In genomic region chr12:104880367-104880766, GRCm38 (mm10) we compare ENCODE assay signal across 25 mouse cellular contexts. TPM values are rescaled to one million over a fixed set of nuclear protein-coding genes. Genes with fewer than 3 reads are reported as not detected.
DNase-seq lines count a peak whose midpoint lies in the region; ATAC-seq and TF ChIP-seq lines count a peak whose summit lies in the region.
"Had no signal": no experiment of that assay in that cellular context is flagged by ENCODE, and none has a peak within 500 bp of the region (broad histone marks: within the 10 kb centered on the region; RNA-seq: fewer than 3 reads in every experiment).

No protein-coding gene starts in this region.

- no peak overlapping the region for H3K9ac ChIP-seq in midbrain, embryonic 12.5 days (replicated peaks)
- H3K9ac ChIP-seq in midbrain, embryonic 14.5 days (replicated peaks; ENCODE audit: low read length) = no peak overlapping the region
- H3K9ac ChIP-seq in liver, embryonic 12.5 days = no peak overlapping the region
- H3K9ac ChIP-seq: embryonic facial prominence, embryonic 13.5 days; forebrain, postnatal 0 days; heart, embryonic 13.5 days; hindbrain, embryonic 14.5 days; liver, embryonic 14.5 days; lung, embryonic 15.5 days had no signal

- H3K4me1 ChIP-seq in midbrain, embryonic 12.5 days = peaks cover 14% of the 10 kb centered on the region
- H3K4me1 ChIP-seq in midbrain, embryonic 14.5 days (ENCODE audit: control insufficient read depth, insufficient read depth, low read length) = peaks cover 3% of the 10 kb centered on the region; the same call in 1 of the 2 replicates
- H3K4me1 ChIP-seq in liver, embryonic 12.5 days = no peaks in the 10 kb centered on the region
- H3K4me1 ChIP-seq: heart, embryonic 13.5 days had no signal

- no peak for TF ChIP-seq CTCF in brain, embryonic 14.5 days (IDR thresholded peaks at IDR 0.05; ENCODE audit: borderline replicate concordance, extremely low read depth, insufficient read depth, insufficient read length)

- no peaks in the 10 kb centered on the region for H3K36me3 ChIP-seq in midbrain, embryonic 12.5 days
- no peaks in the 10 kb centered on the region for H3K36me3 ChIP-seq in midbrain, embryonic 14.5 days (ENCODE audit: control insufficient read depth, insufficient read depth, low read length)
- no peaks in the 10 kb centered on the region for H3K36me3 ChIP-seq in liver, embryonic 12.5 days
- H3K36me3 ChIP-seq: embryonic facial prominence, embryonic 13.5 days; G1E; heart, embryonic 13.5 days; lung, embryonic 15.5 days had no signal

- no peak for TF ChIP-seq POLR2A in brain, embryonic 14.5 days (IDR thresholded peaks at IDR 0.05; ENCODE audit: borderline replicate concordance, extremely low read depth, insufficient read depth, insufficient read length, poor library complexity, severe bottlenecking)

- WGBS in midbrain, embryonic 12.5 days = 71% methylated on average over 12 of the region's 12 CpGs
- 61% methylated on average over 12 of the region's 12 CpGs for WGBS in midbrain, embryonic 14.5 days
- 77% methylated on average over 12 of the region's 12 CpGs for WGBS in liver, embryonic 12.5 days (ENCODE audit: insufficient replicate concordance)

- DNase-seq in embryo, embryonic 10.5 days (ENCODE audit: low spot score) = peak; percentile 29
- DNase-seq in embryo, embryonic 10 days (ENCODE audit: low spot score) = no peak
- DNase-seq in midbrain, embryonic 14.5 days = no peak
- DNase-seq in brain, embryonic 14.5 days (ENCODE audit: low read depth) = peak; percentile 31
- DNase-seq in lung, postnatal 10 days = no peak
- DNase-seq: cerebellum, adult 9-10 months; forebrain, postnatal 0 days; gastrocnemius, postnatal 25 days; heart, adult 18-20 months; heart, postnatal 14 days; kidney, adult 2 months; kidney, postnatal 10 days; lung, postnatal 4 days; right cerebral cortex, postnatal 25 days; spleen, adult 18-20 months had no signal

- H3K9me3 ChIP-seq in midbrain, embryonic 12.5 days = peaks cover 3% of the 10 kb centered on the region; the same call in 1 of the 2 replicates
- no peaks in the 10 kb centered on the region for H3K9me3 ChIP-seq in midbrain, embryonic 14.5 days (ENCODE audit: control insufficient read depth, low read length)
- H3K9me3 ChIP-seq in liver, embryonic 12.5 days (replicated peaks) = no peaks in the 10 kb centered on the region
- H3K9me3 ChIP-seq: embryonic facial prominence, embryonic 13.5 days; lung, embryonic 15.5 days had no signal

- no peak overlapping the region for H3K4me3 ChIP-seq in midbrain, embryonic 12.5 days
- no peak overlapping the region for H3K4me3 ChIP-seq in midbrain, embryonic 14.5 days (replicated peaks; ENCODE audit: low read depth, low read length)
- no peak overlapping the region for H3K4me3 ChIP-seq in liver, embryonic 12.5 days
- H3K4me3 ChIP-seq: embryonic facial prominence, embryonic 13.5 days; heart, embryonic 13.5 days; left cerebral cortex, adult 2 months; lung, embryonic 15.5 days had no signal

- 0 out of 2 replicates have a peak, but pooled peaks cover 3% of the 10 kb centered on the region for H3K27me3 ChIP-seq in midbrain, embryonic 12.5 days
- no peaks in the 10 kb centered on the region for H3K27me3 ChIP-seq in midbrain, embryonic 14.5 days (ENCODE audit: control insufficient read depth, insufficient read depth, low read length)
- H3K27me3 ChIP-seq in liver, embryonic 12.5 days (replicated peaks) = 0 out of 2 replicates have a peak, but pooled peaks cover 5% of the 10 kb centered on the region
- H3K27me3 ChIP-seq: lung, embryonic 15.5 days had no signal

- no peak overlapping the region for H3K27ac ChIP-seq in midbrain, embryonic 12.5 days (replicated peaks)
- no peak overlapping the region for H3K27ac ChIP-seq in midbrain, embryonic 14.5 days (replicated peaks; ENCODE audit: low read depth, low read length)
- no peak overlapping the region for H3K27ac ChIP-seq in liver, embryonic 12.5 days
- H3K27ac ChIP-seq: embryonic facial prominence, embryonic 13.5 days; heart, embryonic 13.5 days; hindbrain, embryonic 14.5 days; left cerebral cortex, adult 2 months; liver, embryonic 14.5 days; lung, embryonic 15.5 days had no signal

- no peak overlapping the region for H3K4me2 ChIP-seq in midbrain, embryonic 12.5 days (replicated peaks)
- H3K4me2 ChIP-seq in midbrain, embryonic 14.5 days (ENCODE audit: low read length) = no peak overlapping the region
- H3K4me2 ChIP-seq in liver, embryonic 12.5 days = no peak overlapping the region
- H3K4me2 ChIP-seq: embryonic facial prominence, embryonic 13.5 days; heart, embryonic 13.5 days; hindbrain, embryonic 14.5 days; lung, embryonic 15.5 days had no signal

- peak; percentile 32; the same call in 1 of the 2 replicates for ATAC-seq in midbrain, embryonic 12.5 days (ENCODE audit: low FRiP score, low read depth)
- no peak for ATAC-seq in midbrain, embryonic 14.5 days (ENCODE audit: low FRiP score, low TSS enrichment)
- ATAC-seq in liver, embryonic 12.5 days = no peak
- ATAC-seq: activated CD4-positive, CD25-positive, alpha-beta regulatory T cell, adult 4 months had no signal

RNA-seq across cellular contexts. Expression of gene Clmn, which starts 15.5 kb away (rescaled TPM):
- polyA plus RNA-seq in midbrain, embryonic 12.5 days (2016; fragmentation: Nextera tagmentation; extraction: Ambion mirVana) = 2.2 and 2.5 TPM in 2 replicates
- 0.81 and 0.99 TPM in 2 replicates for polyA plus RNA-seq in midbrain, embryonic 14.5 days (2014; fragmentation: Nextera tagmentation; extraction: Ambion mirVana)
- polyA plus RNA-seq in brain, embryonic 14.5 days (2012; rRNA removed) = 2.1 and 3.2 TPM in 2 replicates
- polyA plus RNA-seq in liver, embryonic 12.5 days (2016; fragmentation: Nextera tagmentation; extraction: Ambion mirVana) = 0.37 and 0.38 TPM in 2 replicates
- polyA plus RNA-seq: G1E had no signal

Comparison
In these comparisons a context has a peak if more than half of its experiments do, and no peak if none do; other contexts are left out.
1. DNase-seq: peak in embryo, embryonic 10.5 days (single experiment) and brain, embryonic 14.5 days (single experiment); none in embryo, embryonic 10 days (single experiment), midbrain, embryonic 14.5 days (single experiment) and lung, postnatal 10 days (single experiment).